Mouse (Mus musculus) liver, postnatal 0 days (tissue): ENCODE results near the gene Man1a2. TPM values are rescaled to one million over a fixed set of nuclear protein-coding genes. Genes with fewer than 3 reads are reported as not detected.

Experiments used
- ATAC-seq: fragments of 200-750 bp; cut with Nextera tagmentation; 2 replicates; pipeline ENCODE4 v1.8.0; 2017; ENCODE audit warnings: mild to moderate bottlenecking, moderate library complexity
- DNase-seq: peaks from one replicate; pipeline ENCODE4 v3.0.0-alpha.2; 2016
- H3K27ac ChIP-seq: fragments of 300-500 bp; sonication (generic); 2 replicates; pipeline ENCODE4 v1.5.1; 2014; ENCODE audit warnings: antibody characterized with exemption, moderate library complexity, mild to moderate bottlenecking, low read depth
- H3K27me3 ChIP-seq: fragments of 300-500 bp; sonication (generic); 2 replicates; pipeline ENCODE4 v1.6.1; 2014; ENCODE audit warnings: low read length, control low read depth, mixed read lengths; ENCODE audit not compliant: insufficient read depth
- H3K36me3 ChIP-seq: fragments of 300-500 bp; sonication (generic); replicated peaks from 2 replicates; pipeline ENCODE4 v1.6.1; 2014; ENCODE audit warnings: mild to moderate bottlenecking, control low read depth, low read length, moderate library complexity, mixed read lengths; ENCODE audit not compliant: insufficient read depth
- H3K4me1 ChIP-seq: fragments of 300-500 bp; sonication (generic); 2 replicates; pipeline ENCODE4 v1.6.1; 2014; ENCODE audit warnings: antibody characterized with exemption, mild to moderate bottlenecking, control low read depth; ENCODE audit not compliant: insufficient read depth
- H3K4me2 ChIP-seq: fragments of 300-500 bp; sonication (generic); 2 replicates; pipeline ENCODE4 v1.6.1; 2014; ENCODE audit warnings: low read depth, mild to moderate bottlenecking, low read length, moderate library complexity, mixed read lengths
- H3K4me3 ChIP-seq: fragments of 300-500 bp; sonication (generic); 2 replicates; pipeline ENCODE4 v1.5.1; 2014; ENCODE audit warnings: low read depth, low read length
- H3K9ac ChIP-seq: fragments of 300-500 bp; sonication (generic); replicated peaks from 2 replicates; pipeline ENCODE4 v1.6.1; 2014; ENCODE audit warnings: mild to moderate bottlenecking, moderate library complexity
- H3K9me3 ChIP-seq: fragments of 300-500 bp; sonication (generic); 2 replicates; pipeline ENCODE4 v1.6.1; 2016; ENCODE audit warnings: mild to moderate bottlenecking, control low read depth, low read length, mixed read lengths
- CTCF ChIP-seq: sonication (generic); IDR thresholded peaks from 2 replicates; pipeline ENCODE4 v1.5.1; 2016; ENCODE audit warnings: antibody characterized with exemption, low read depth
- EP300 ChIP-seq: IDR thresholded peaks from 2 replicates; pipeline ENCODE4 v1.6.1; 2016; ENCODE audit warnings: antibody characterized with exemption, low read depth, mild to moderate bottlenecking
- WGBS: fragments of 180-500 bp; shearing (Covaris S2); extraction: QIAGEN DNeasy Blood & Tissue Kit; methylation state at CpG from one replicate; pipeline ENCODE4 v1.1.7; 2014; ENCODE audit not compliant: insufficient replicate concordance; 5-methylcytosine and 5-hydroxymethylcytosine counted together
- polyA plus RNA-seq: library from polyadenylated mRNA; unstranded; fragments of >200 nt; fragmentation: Nextera tagmentation; extraction: Ambion mirVana; gene quantifications from 2 replicates; pipeline ENCODE4 v1.2.1, GENCODE M21; 2015

The Man1a2 gene
- 37.7 and 40.4 TPM in 2 replicates for polyA plus RNA-seq

- under 1% methylated on average over 67 of the region's 92 CpGs for WGBS
- DNase-seq, result peak; percentile 92
- Histone ChIP-seq H3K4me1 (peaks cover 21% of the 10 kb centered on the region), H3K27me3 (no peaks in the 10 kb centered on the region), H3K4me2 (peak within 1 kb of the TSS; percentile 83), H3K36me3 (no peaks in the 10 kb centered on the region), H3K9me3 (no peaks in the 10 kb centered on the region), H3K4me3 (peak within 1 kb of the TSS; percentile 95), H3K9ac (peak within 1 kb of the TSS; percentile 98), H3K27ac (peak within 1 kb of the TSS; percentile 98)
- TF ChIP-seq CTCF (no peak), EP300 (no peak)
- peak; percentile 88 for ATAC-seq
Measured at GRCm38 (mm10) chr3:100685087-100685762, at the start of gene Man1a2. Gene Man1a2, minus strand, starts transcription at chr3:100685503.

- ATAC-seq (no peak), DNase-seq (no peak)
- no peaks in the 10 kb centered on the region for H3K36me3 ChIP-seq
- no peak overlapping the region for H3K4me3 ChIP-seq
- 50% methylated on average over 12 of the region's 12 CpGs for WGBS
- H3K9ac ChIP-seq, result no peak overlapping the region
- H3K4me1 ChIP-seq, result no peaks in the 10 kb centered on the region
- no peak overlapping the region for H3K4me2 ChIP-seq
- H3K27me3 ChIP-seq, result no peaks in the 10 kb centered on the region
- H3K9me3 ChIP-seq, result no peaks in the 10 kb centered on the region
- H3K27ac ChIP-seq, result no peak overlapping the region
- no peak for TF ChIP-seq EP300
- TF ChIP-seq CTCF, result no peak
Measured at GRCm38 (mm10) chr3:100734482-100735154, 49.3 kb upstream of the Man1a2 start.

GRCm38 (mm10) chr3:100731896-100732295 lies 46.6 kb upstream of the Man1a2 start:
- Histone ChIP-seq H3K9ac (no peak overlapping the region), H3K4me2 (no peak overlapping the region), H3K4me3 (no peak overlapping the region), H3K27ac (no peak overlapping the region), H3K9me3 (no peaks in the 10 kb centered on the region), H3K36me3 (no peaks in the 10 kb centered on the region), H3K27me3 (no peaks in the 10 kb centered on the region), H3K4me1 (no peaks in the 10 kb centered on the region)
- WGBS, result 64% methylated on average over 11 of the region's 11 CpGs
- TF ChIP-seq EP300, result no peak
- DNase-seq (no peak), ATAC-seq (no peak)

GRCm38 (mm10) chr3:100731347-100731746 lies 46.0 kb upstream of the Man1a2 start:
- Histone ChIP-seq H3K4me2 (no peak overlapping the region), H3K4me1 (no peaks in the 10 kb centered on the region), H3K36me3 (no peaks in the 10 kb centered on the region), H3K4me3 (no peak overlapping the region), H3K9ac (no peak overlapping the region), H3K27me3 (no peaks in the 10 kb centered on the region), H3K27ac (no peak overlapping the region), H3K9me3 (no peaks in the 10 kb centered on the region)
- WGBS, result 71% methylated on average over 3 of the region's 3 CpGs
- DNase-seq, result no peak
- ATAC-seq, result no peak
- TF ChIP-seq EP300 (no peak), CTCF (no peak)

- Histone ChIP-seq H3K9me3 (no peaks in the 10 kb centered on the region; the same call in 1 of the 2 replicates), H3K36me3 (no peaks in the 10 kb centered on the region), H3K4me1 (no peaks in the 10 kb centered on the region), H3K4me2 (no peak overlapping the region), H3K27ac (no peak overlapping the region), H3K4me3 (no peak overlapping the region), H3K27me3 (no peaks in the 10 kb centered on the region), H3K9ac (no peak overlapping the region)
- no peak for TF ChIP-seq CTCF
- TF ChIP-seq EP300, result no peak
- DNase-seq, result no peak
- 82% methylated on average over 4 of the region's 4 CpGs for WGBS
- no peak for ATAC-seq
Measured at GRCm38 (mm10) chr3:100728008-100728712, 42.9 kb upstream of the Man1a2 start.
